Mouse (Mus musculus): ENCODE results near the gene Pitpnc1. TPM values are rescaled to one million over a fixed set of nuclear protein-coding genes. Genes with fewer than 3 reads are reported as not detected.

The Pitpnc1 gene
- total and polyA plus RNA-seq, 2 experiments from 2014 or later: 27.9 to 29.2 TPM

GRCm38 (mm10) chr11:107462478-107462877, 8.0 kb downstream of the Pitpnc1 start:
- Histone ChIP-seq H3K4me2 (ENCODE audit: low read depth, low read length) (no peak overlapping the region), H3K36me3 (replicated peaks; ENCODE audit: control insufficient read depth, insufficient read depth, low read length) (no peaks in the 10 kb centered on the region), H3K9me3 (replicated peaks; ENCODE audit: control insufficient read depth, low read length) (no peaks in the 10 kb centered on the region), H3K27me3 (ENCODE audit: control insufficient read depth, insufficient read depth, low read length) (no peaks in the 10 kb centered on the region), H3K4me3 (ENCODE audit: low read depth, low read length) (no peak overlapping the region), H3K4me1 (ENCODE audit: control insufficient read depth, insufficient read depth) (0 out of 2 replicates have a peak, but pooled peaks cover 3% of the 10 kb centered on the region), H3K9ac (replicated peaks; ENCODE audit: low read depth, low read length) (no peak overlapping the region), H3K27ac (ENCODE audit: low read depth) (no peak overlapping the region)
- WGBS: 87% methylated on average over 3 of the region's 3 CpGs
- ATAC-seq (ENCODE audit: insufficient read depth, low read depth) (no peak), DNase-seq (ENCODE audit: low spot score) (no peak)
- TF ChIP-seq CTCF (IDR thresholded peaks at IDR 0.05; ENCODE audit: low read depth): no peak
- TF ChIP-seq EP300 (IDR thresholded peaks at IDR 0.05; ENCODE audit: low read depth): no peak

GRCm38 (mm10) chr11:107459828-107460227, 10.7 kb downstream of the Pitpnc1 start:
- no peak overlapping the region for H3K27ac ChIP-seq (ENCODE audit: low read depth)
- H3K4me1 ChIP-seq (ENCODE audit: control insufficient read depth, insufficient read depth): peaks cover 3% of the 10 kb centered on the region; the same call in 1 of the 2 replicates
- no peaks in the 10 kb centered on the region for H3K27me3 ChIP-seq (ENCODE audit: control insufficient read depth, insufficient read depth, low read length)
- no peak overlapping the region for H3K9ac ChIP-seq (replicated peaks; ENCODE audit: low read depth, low read length)
- no peak for DNase-seq (ENCODE audit: low spot score)
- no peak overlapping the region for H3K4me2 ChIP-seq (ENCODE audit: low read depth, low read length)
- H3K9me3 ChIP-seq (replicated peaks; ENCODE audit: control insufficient read depth, low read length): no peaks in the 10 kb centered on the region
- TF ChIP-seq CTCF (IDR thresholded peaks at IDR 0.05; ENCODE audit: low read depth) (no peak), EP300 (IDR thresholded peaks at IDR 0.05; ENCODE audit: low read depth) (no peak)
- WGBS: 85% methylated on average over 7 of the region's 7 CpGs
- no peak for ATAC-seq (ENCODE audit: insufficient read depth, low read depth)
- H3K36me3 ChIP-seq (replicated peaks; ENCODE audit: control insufficient read depth, insufficient read depth, low read length): no peaks in the 10 kb centered on the region
- H3K4me3 ChIP-seq (ENCODE audit: low read depth, low read length): no peak overlapping the region

GRCm38 (mm10) chr11:107458986-107459385, 11.5 kb downstream of the Pitpnc1 start:
- H3K4me3 ChIP-seq (ENCODE audit: low read depth, low read length): no peak overlapping the region
- no peak overlapping the region for H3K9ac ChIP-seq (replicated peaks; ENCODE audit: low read depth, low read length)
- no peaks in the 10 kb centered on the region for H3K36me3 ChIP-seq (replicated peaks; ENCODE audit: control insufficient read depth, insufficient read depth, low read length)
- no peaks in the 10 kb centered on the region for H3K27me3 ChIP-seq (ENCODE audit: control insufficient read depth, insufficient read depth, low read length)
- H3K4me1 ChIP-seq (ENCODE audit: control insufficient read depth, insufficient read depth): peaks cover 3% of the 10 kb centered on the region; the same call in 1 of the 2 replicates
- 75% methylated on average over 7 of the region's 7 CpGs for WGBS
- ATAC-seq (ENCODE audit: insufficient read depth, low read depth) (no peak), DNase-seq (ENCODE audit: low spot score) (no peak)
- no peak overlapping the region for H3K4me2 ChIP-seq (ENCODE audit: low read depth, low read length)
- H3K27ac ChIP-seq (ENCODE audit: low read depth): no peak overlapping the region
- no peaks in the 10 kb centered on the region for H3K9me3 ChIP-seq (replicated peaks; ENCODE audit: control insufficient read depth, low read length)
- TF ChIP-seq EP300 (IDR thresholded peaks at IDR 0.05; ENCODE audit: low read depth) (no peak), CTCF (IDR thresholded peaks at IDR 0.05; ENCODE audit: low read depth) (no peak)

- H3K4me3 ChIP-seq (ENCODE audit: low read depth, low read length): no peak overlapping the region
- no peaks in the 10 kb centered on the region for H3K36me3 ChIP-seq (replicated peaks; ENCODE audit: control insufficient read depth, insufficient read depth, low read length)
- no peaks in the 10 kb centered on the region for H3K27me3 ChIP-seq (ENCODE audit: control insufficient read depth, insufficient read depth, low read length)
- H3K9ac ChIP-seq (replicated peaks; ENCODE audit: low read depth, low read length): no peak overlapping the region
- DNase-seq (ENCODE audit: low spot score) (no peak), ATAC-seq (ENCODE audit: insufficient read depth, low read depth) (no peak)
- no peaks in the 10 kb centered on the region for H3K9me3 ChIP-seq (replicated peaks; ENCODE audit: control insufficient read depth, low read length)
- peaks cover under 1% of the 10 kb centered on the region; the same call in 1 of the 2 replicates for H3K4me1 ChIP-seq (ENCODE audit: control insufficient read depth, insufficient read depth)
- TF ChIP-seq EP300 (IDR thresholded peaks at IDR 0.05; ENCODE audit: low read depth): no peak
- no peak for TF ChIP-seq CTCF (IDR thresholded peaks at IDR 0.05; ENCODE audit: low read depth)
- WGBS: 66% methylated on average over 12 of the region's 12 CpGs
- H3K27ac ChIP-seq (ENCODE audit: low read depth): no peak overlapping the region
- H3K4me2 ChIP-seq (ENCODE audit: low read depth, low read length): no peak overlapping the region
Measured at GRCm38 (mm10) chr11:107458286-107458685, 12.2 kb downstream of the Pitpnc1 start.

- no peak overlapping the region for H3K4me2 ChIP-seq (ENCODE audit: low read depth, low read length)
- TF ChIP-seq CTCF (IDR thresholded peaks at IDR 0.05; ENCODE audit: low read depth) (no peak), EP300 (IDR thresholded peaks at IDR 0.05; ENCODE audit: low read depth) (no peak)
- no peak overlapping the region for H3K27ac ChIP-seq (ENCODE audit: low read depth)
- H3K4me3 ChIP-seq (ENCODE audit: low read depth, low read length): no peak overlapping the region
- H3K36me3 ChIP-seq (replicated peaks; ENCODE audit: control insufficient read depth, insufficient read depth, low read length): no peaks in the 10 kb centered on the region
- 87% methylated on average over 3 of the region's 3 CpGs for WGBS
- H3K27me3 ChIP-seq (ENCODE audit: control insufficient read depth, insufficient read depth, low read length): no peaks in the 10 kb centered on the region
- no peaks in the 10 kb centered on the region; the same call in 1 of the 2 replicates for H3K4me1 ChIP-seq (ENCODE audit: control insufficient read depth, insufficient read depth)
- no peak for DNase-seq (ENCODE audit: low spot score)
- no peak for ATAC-seq (ENCODE audit: insufficient read depth, low read depth)
- no peaks in the 10 kb centered on the region for H3K9me3 ChIP-seq (replicated peaks; ENCODE audit: control insufficient read depth, low read length)
- no peak overlapping the region for H3K9ac ChIP-seq (replicated peaks; ENCODE audit: low read depth, low read length)
Measured at GRCm38 (mm10) chr11:107457282-107457681, 13.2 kb downstream of the Pitpnc1 start.
